Mouse (Mus musculus) embryonic facial prominence, embryonic 15.5 days (tissue): ENCODE data around the gene Slc2a12. TPM values are rescaled to one million over a fixed set of nuclear protein-coding genes. Genes with fewer than 3 reads are reported as not detected.

Experiments
- ATAC-seq: fragments of 200-750 bp; cut with Nextera tagmentation; 2 replicates; pipeline ENCODE4 v1.8.0; 2017; ENCODE audit warnings: low read depth, moderate TSS enrichment; ENCODE audit not compliant: insufficient number of reproducible peaks, low FRiP score, low TSS enrichment
- H3K27ac ChIP-seq: fragments of 300-500 bp; sonication (generic); replicated peaks from 2 replicates; pipeline ENCODE4 v1.5.1; 2015; ENCODE audit warnings: mild to moderate bottlenecking, inconsistent platforms
- H3K27me3 ChIP-seq: fragments of 300-500 bp; sonication (generic); 2 replicates; pipeline ENCODE4 v1.6.1; 2015; ENCODE audit warnings: inconsistent platforms
- H3K36me3 ChIP-seq: fragments of 300-500 bp; sonication (generic); 2 replicates; pipeline ENCODE4 v1.6.1; 2015; ENCODE audit warnings: mild to moderate bottlenecking, inconsistent platforms
- H3K4me1 ChIP-seq: fragments of 300-500 bp; sonication (generic); 2 replicates; pipeline ENCODE4 v1.6.1; 2015; ENCODE audit warnings: inconsistent platforms
- H3K4me2 ChIP-seq: fragments of 300-500 bp; sonication (generic); replicated peaks from 2 replicates; pipeline ENCODE4 v1.6.1; 2015; ENCODE audit warnings: mild to moderate bottlenecking, inconsistent platforms
- H3K4me3 ChIP-seq: fragments of 300-500 bp; sonication (generic); replicated peaks from 2 replicates; pipeline ENCODE4 v1.5.1; 2015; ENCODE audit warnings: mild to moderate bottlenecking, inconsistent platforms
- H3K9ac ChIP-seq: fragments of 300-500 bp; sonication (generic); 2 replicates; pipeline ENCODE4 v1.6.1; 2015; ENCODE audit warnings: inconsistent platforms
- H3K9me3 ChIP-seq: fragments of 300-500 bp; sonication (generic); replicated peaks from 2 replicates; pipeline ENCODE4 v1.6.1; 2016; ENCODE audit warnings: inconsistent platforms
- WGBS: fragments of 180-500 bp; shearing (Covaris S2); methylation state at CpG from one replicate; pipeline ENCODE4 v1.1.7; 2015; 5-methylcytosine and 5-hydroxymethylcytosine counted together
- microRNA-seq: library from miRNA; unstranded; fragments of <30 nt; microRNA quantifications from one replicate; pipeline ENCODE4, GENCODE M21; 2016; ENCODE audit warnings: borderline number of aligned reads
- polyA plus RNA-seq: library from polyadenylated mRNA; unstranded; fragments of >200 nt; fragmentation: Nextera tagmentation; extraction: Ambion mirVana; gene quantifications from 2 replicates; pipeline ENCODE4 v1.2.1, GENCODE M21; 2015

Slc2a12 gene
- polyA plus RNA-seq, 1 experiment from 2014 or later, result 3.8 TPM

- H3K4me2 ChIP-seq, result peak within 1 kb of the TSS; percentile 88
- H3K9me3 ChIP-seq, result no peaks in the 10 kb centered on the region
- H3K4me3 ChIP-seq, result peak within 1 kb of the TSS; percentile 97
- peaks cover 16% of the 10 kb centered on the region for H3K4me1 ChIP-seq
- H3K9ac ChIP-seq, result peak within 1 kb of the TSS; percentile 95
- ATAC-seq, result peak; percentile 98
- WGBS, result under 1% methylated on average over 77 of the region's 77 CpGs
- peak within 1 kb of the TSS; percentile 90 for H3K27ac ChIP-seq
- H3K27me3 ChIP-seq, result no peaks in the 10 kb centered on the region
- H3K36me3 ChIP-seq, result no peaks in the 10 kb centered on the region
These were observed 86.7 kb downstream of the Slc2a12 start, which contains the start of gene Tbpl1 for GRCm38 (mm10) chr10:22731272-22732093. TSS of gene Tbpl1 (minus strand) at chr10:22731938.

- no peak for ATAC-seq
- no peaks in the 10 kb centered on the region for H3K9me3 ChIP-seq
- WGBS, result 56% methylated on average over 10 of the region's 10 CpGs
- H3K36me3 ChIP-seq, result no peaks in the 10 kb centered on the region
- H3K9ac ChIP-seq, result peak overlapping the region; percentile 95
- H3K4me1 ChIP-seq, result peaks cover 16% of the 10 kb centered on the region
- peak overlapping the region; percentile 97 for H3K4me3 ChIP-seq
- peak overlapping the region; percentile 88 for H3K4me2 ChIP-seq
- H3K27me3 ChIP-seq, result no peaks in the 10 kb centered on the region
- H3K27ac ChIP-seq, result no peak overlapping the region
These were observed 87.4 kb downstream of the Slc2a12 start for GRCm38 (mm10) chr10:22732181-22732580.

- Histone ChIP-seq H3K9me3 (no peaks in the 10 kb centered on the region), H3K27ac (no peak overlapping the region), H3K27me3 (no peaks in the 10 kb centered on the region), H3K4me1 (no peaks in the 10 kb centered on the region), H3K9ac (no peak overlapping the region), H3K36me3 (no peaks in the 10 kb centered on the region), H3K4me2 (no peak overlapping the region), H3K4me3 (no peak overlapping the region)
- no peak for ATAC-seq
- WGBS, result 76% methylated on average over 7 of the region's 7 CpGs
These were observed 101.1 kb downstream of the Slc2a12 start for GRCm38 (mm10) chr10:22745922-22746321.

- Histone ChIP-seq H3K27ac (no peak overlapping the region), H3K36me3 (no peaks in the 10 kb centered on the region), H3K27me3 (no peaks in the 10 kb centered on the region), H3K4me3 (no peak overlapping the region), H3K4me1 (no peaks in the 10 kb centered on the region), H3K9me3 (no peaks in the 10 kb centered on the region), H3K4me2 (no peak overlapping the region), H3K9ac (no peak overlapping the region)
- no peak for ATAC-seq
- WGBS, result 50% methylated on average over 13 of the region's 13 CpGs
These were observed 101.8 kb downstream of the Slc2a12 start for GRCm38 (mm10) chr10:22746334-22747322.

- Histone ChIP-seq H3K27me3 (no peaks in the 10 kb centered on the region), H3K9me3 (no peaks in the 10 kb centered on the region), H3K36me3 (no peaks in the 10 kb centered on the region), H3K4me3 (no peak overlapping the region), H3K4me1 (no peaks in the 10 kb centered on the region), H3K9ac (no peak overlapping the region), H3K27ac (no peak overlapping the region), H3K4me2 (no peak overlapping the region)
- WGBS, result 66% methylated on average over 5 of the region's 5 CpGs
- no peak for ATAC-seq
These were observed 106.4 kb downstream of the Slc2a12 start for GRCm38 (mm10) chr10:22751175-22751682.

Small RNA genes lying within 50 kb of the gene (microRNA-seq; reads per million reads assigned to microRNA genes)
- gene Mir7663, result 3.1 reads per million, percentile 14 among the genes with 10 or more reads in this experiment

Other genes with a start within 250 kb of the Slc2a12 start
- 58.2 and 59.4 TPM in 2 replicates for gene Tbpl1, start 86.9 kb downstream of the Slc2a12 start, polyA plus RNA-seq
- 3.0 and 3.3 TPM in 2 replicates for gene Tcf21, start 175.2 kb downstream of the Slc2a12 start, polyA plus RNA-seq